Mouse (Mus musculus) limb, embryonic 11.5 days (tissue): Measurements from ENCODE around the gene Thumpd1. TPM values are rescaled to one million over a fixed set of nuclear protein-coding genes. Genes with fewer than 3 reads are reported as not detected.

Experiments used
- polyA plus RNA-seq: library from polyadenylated mRNA; unstranded; fragments of >200 nt; fragmentation: Nextera tagmentation; extraction: Ambion mirVana; gene quantifications from 2 replicates; pipeline ENCODE4 v1.2.1, GENCODE M21; 2014

The Thumpd1 gene
- polyA plus RNA-seq, 1 experiment from 2014 or later = 95.6 TPM

Other genes with a start within 250 kb of the Thumpd1 start
- gene Umod, start 241.5 kb downstream of the Thumpd1 start, polyA plus RNA-seq = not detected in 2 replicates
- not detected in 2 replicates for gene Acsm5, start 201.3 kb downstream of the Thumpd1 start, polyA plus RNA-seq
- gene Pdilt, start 197.3 kb downstream of the Thumpd1 start, polyA plus RNA-seq = not detected in 2 replicates
- not detected in 2 replicates for gene Acsm2, start 166.5 kb downstream of the Thumpd1 start, polyA plus RNA-seq
- gene Acsm1, start 113.8 kb downstream of the Thumpd1 start, polyA plus RNA-seq = not detected in 2 replicates
- gene Acsm4, start 30.8 kb downstream of the Thumpd1 start, polyA plus RNA-seq = not detected in 2 replicates
- 0.14 and 0.25 TPM in 2 replicates for gene Acsm3, start 40.1 kb upstream of the Thumpd1 start, polyA plus RNA-seq
- 21.8 and 24.8 TPM in 2 replicates for gene Rexo5, start 73.2 kb upstream of the Thumpd1 start, polyA plus RNA-seq
- 32.3 and 32.9 TPM in 2 replicates for gene Eri2, start 73.3 kb upstream of the Thumpd1 start, polyA plus RNA-seq
- gene Lyrm1, start 175.1 kb upstream of the Thumpd1 start, polyA plus RNA-seq = 7.1 and 8.5 TPM in 2 replicates
- 8.0 and 9.6 TPM in 2 replicates for gene Dcun1d3, start 175.5 kb upstream of the Thumpd1 start, polyA plus RNA-seq